ENCODE assay signal across 29 mouse cellular contexts in the genomic region with DNA sequence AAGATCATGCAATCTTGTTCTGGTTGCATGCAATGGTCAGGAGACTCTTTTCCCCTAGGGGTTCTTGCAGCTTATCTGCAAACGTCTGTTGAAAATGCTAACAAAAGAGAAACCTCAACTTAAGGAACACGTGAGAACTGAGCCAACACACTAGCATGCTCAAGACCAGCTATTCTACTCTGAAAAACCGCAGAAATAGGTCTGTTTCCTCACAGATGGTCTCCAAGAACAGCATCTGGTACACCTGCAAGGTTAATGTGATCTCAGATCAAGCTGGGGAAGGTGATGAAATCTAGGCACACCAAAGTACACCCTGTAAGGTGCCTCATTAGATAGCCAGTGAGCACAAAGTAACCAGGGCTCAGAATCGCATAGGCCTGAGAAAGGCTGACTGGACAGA. TPM values are rescaled to one million over a fixed set of nuclear protein-coding genes. Genes with fewer than 3 reads are reported as not detected.
DNase-seq lines count a peak whose midpoint lies in the region; ATAC-seq and TF ChIP-seq lines count a peak whose summit lies in the region.
"Had no signal": no experiment of that assay in that cellular context is flagged by ENCODE, and none has a peak within 500 bp of the region (broad histone marks: within the 10 kb centered on the region; RNA-seq: fewer than 3 reads in every experiment).

No protein-coding gene starts in this region.

- DNase-seq in spleen, adult 2 months (ENCODE audit: low read depth in 1 of 2, low spot score in 2 of 2), result no peak
- DNase-seq in spleen, adult 18-20 months, result no peak
- peak; percentile 58 for DNase-seq in induced T-regulatory cell, adult 2 months (ENCODE audit: low read depth)
- DNase-seq in thymus, postnatal 10 days (ENCODE audit: low spot score in 2 of 2), result peak; percentile 57 to 61
- DNase-seq in cerebellum, adult 9-10 months, result no peak
- DNase-seq: adrenal gland, postnatal 14 days; cerebellum, adult 11 months; cerebellum, postnatal 10 days; gastrocnemius, postnatal 14 days; heart, postnatal 10 days; kidney, adult 18-20 months; kidney, postnatal 4 days; layer of hippocampus, postnatal 36 days had no signal

- TF ChIP-seq CTCF in spleen, adult 2 months (IDR thresholded peaks at IDR 0.05; ENCODE audit: extremely low read depth, insufficient read depth, insufficient read length, insufficient replicate concordance), result no peak

- H3K36me3 ChIP-seq in spleen, adult 2 months (ENCODE audit: control insufficient read depth, insufficient read depth, low read length), result peaks cover 17% of the 10 kb centered on the region

- no peak for TF ChIP-seq POLR2A in spleen, adult 2 months (IDR thresholded peaks at IDR 0.05; ENCODE audit: low read depth, low read length)

- H3K27me3 ChIP-seq in spleen, adult 2 months (ENCODE audit: control insufficient read depth, insufficient read depth, low read length), result no peaks in the 10 kb centered on the region
- H3K27me3 ChIP-seq: embryonic facial prominence, embryonic 15.5 days; forebrain, embryonic 13.5 days; heart, embryonic 13.5 days; limb, embryonic 13.5 days; lung, embryonic 15.5 days; midbrain, embryonic 15.5 days; neural tube, embryonic 13.5 days; Patski; stomach, embryonic 15.5 days had no signal

- WGBS in spleen, adult 2 months, result 66% methylated on average over 4 of the region's 4 CpGs

- H3K27ac ChIP-seq in spleen, adult 2 months (ENCODE audit: insufficient read depth, low read length), result peak overlapping the region; percentile 19; the same call in 1 of the 2 replicates
- H3K27ac ChIP-seq: embryonic facial prominence, embryonic 10.5 days; embryonic facial prominence, embryonic 15.5 days; forebrain, embryonic 13.5 days; heart, embryonic 13.5 days; hindbrain, embryonic 14.5 days; limb, embryonic 13.5 days; lung, embryonic 15.5 days; midbrain, embryonic 10.5 days; midbrain, embryonic 15.5 days; neural tube, embryonic 13.5 days; stomach, embryonic 15.5 days had no signal

- H3K4me1 ChIP-seq in spleen, adult 2 months (ENCODE audit: control insufficient read depth, insufficient read depth, insufficient read length), result peaks cover 19% of the 10 kb centered on the region; the same call in 1 of the 2 replicates
- H3K4me1 ChIP-seq: embryonic facial prominence, embryonic 10.5 days; forebrain, embryonic 13.5 days; heart, embryonic 13.5 days; midbrain, embryonic 10.5 days; midbrain, embryonic 15.5 days had no signal

- ATAC-seq in frontal cortex, adult (ENCODE audit: low TSS enrichment), result no peak
- no peak for ATAC-seq in erythroid progenitor cell, adult 5-6 weeks (replicated peaks; ENCODE audit: low FRiP score, poor library complexity, severe bottlenecking)
- no peak for ATAC-seq in monocyte, adult 5-6 weeks (replicated peaks; ENCODE audit: insufficient number of reproducible peaks, low FRiP score, low TSS enrichment, poor library complexity, severe bottlenecking)
- ATAC-seq: forebrain, embryonic 13.5 days; midbrain, embryonic 15.5 days; Patski had no signal

- no peak overlapping the region for H3K4me3 ChIP-seq in spleen, adult 2 months (ENCODE audit: extremely low read depth, insufficient read depth, insufficient read length)
- H3K4me3 ChIP-seq: embryonic facial prominence, embryonic 10.5 days; embryonic facial prominence, embryonic 15.5 days; forebrain, embryonic 13.5 days; heart, embryonic 13.5 days; limb, embryonic 13.5 days; lung, embryonic 15.5 days; midbrain, embryonic 10.5 days; midbrain, embryonic 15.5 days; myocyte; neural tube, embryonic 13.5 days; stomach, embryonic 15.5 days had no signal

RNA-seq across cellular contexts. Expression of gene Edem1, which starts 11.0 kb away (rescaled TPM):
- polyA plus RNA-seq in spleen, adult 2 months (2012; rRNA removed), result 24.7 and 32.4 TPM in 2 replicates
- 11.7 and 29.6 TPM in 2 replicates for total RNA-seq in erythroid progenitor cell, adult 5-6 weeks (2015; ENCODE audit: low replicate concordance)
- total RNA-seq in erythroid progenitor cell, adult 5-6 weeks (2017; ENCODE audit: low replicate concordance), result 13.8 and 18.2 TPM in 2 replicates
- total RNA-seq in monocyte, adult 5-6 weeks (2017), result 80.8 to 102 TPM (median 99.0 TPM) in 3 replicates

RNA-seq across cellular contexts. Expression of gene Arl8b, which starts 56.5 kb away (rescaled TPM):
- polyA plus RNA-seq in spleen, adult 2 months (2012; rRNA removed), result 7.0 and 9.2 TPM in 2 replicates
- 56.2 and 94.1 TPM in 2 replicates for total RNA-seq in erythroid progenitor cell, adult 5-6 weeks (2015; ENCODE audit: low replicate concordance)
- total RNA-seq in erythroid progenitor cell, adult 5-6 weeks (2017; ENCODE audit: low replicate concordance), result 28.9 and 36.9 TPM in 2 replicates
- 37.0 to 88.3 TPM (median 55.0 TPM) in 3 replicates for total RNA-seq in monocyte, adult 5-6 weeks (2017)

Comparison
In these comparisons a context has a peak if more than half of its experiments do, and no peak if none do; other contexts are left out.
1. DNase-seq: peak in induced T-regulatory cell, adult 2 months (single experiment) and thymus, postnatal 10 days (2 of 2); none in spleen, adult 2 months (0 of 2), spleen, adult 18-20 months (0 of 2) and cerebellum, adult 9-10 months (single experiment).